Mouse (Mus musculus) adrenal gland, adult 8-10 months (tissue): ENCODE data around the gene Ccdc167. TPM values are rescaled to one million over a fixed set of nuclear protein-coding genes. Genes with fewer than 3 reads are reported as not detected.

Source experiments
- DNase-seq: peaks from one replicate; pipeline ENCODE4 v3.0.0; 2022
- total RNA-seq, 4 experiments: library from RNA; stranded (reverse); gene quantifications; 2 replicates each; pipeline ENCODE4 v1.2.4; 2022

Ccdc167 gene
- total RNA-seq: 10 to 100 TPM; 11.0 to 18.0 (median 14.2) TPM

DNA sequence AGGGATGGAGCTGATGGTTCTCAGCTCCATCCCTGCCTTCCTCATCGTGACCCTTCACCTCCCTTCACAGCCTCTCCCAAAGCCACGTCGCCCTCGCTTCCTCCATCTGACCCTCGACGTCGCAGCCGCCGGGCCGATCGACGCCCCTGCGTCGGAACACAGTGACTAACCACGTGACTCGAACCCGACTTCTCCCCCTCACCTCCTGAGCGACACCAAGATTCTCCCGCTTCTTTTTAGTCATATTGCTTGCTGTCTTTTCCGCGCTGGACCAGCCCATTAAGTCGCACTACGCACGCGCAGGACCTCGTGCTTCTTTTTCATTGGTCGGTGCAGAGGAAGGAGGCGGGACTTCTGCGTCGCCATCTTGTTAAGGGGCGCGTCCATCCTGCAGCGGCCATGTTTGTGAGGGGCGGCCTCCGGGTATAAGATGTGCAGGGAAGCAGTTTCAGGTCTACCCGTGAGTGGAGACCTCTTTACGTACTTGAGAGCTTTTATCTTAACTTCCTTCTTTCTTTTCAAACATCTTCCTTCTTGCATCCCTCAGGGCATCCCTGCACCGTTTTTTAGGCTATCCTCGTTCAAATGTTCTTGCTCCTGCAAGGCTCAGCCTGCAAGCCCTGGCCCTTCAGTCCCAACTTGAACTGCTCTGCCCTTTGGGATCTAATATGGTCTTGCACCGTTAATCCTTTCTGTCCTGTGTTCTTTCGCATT lies at the start of gene Ccdc167:
Gene Ccdc167, minus strand, starts transcription at position 313 of the 714 bp plus-strand sequence.
- peak; percentile 96 for DNase-seq

DNA sequence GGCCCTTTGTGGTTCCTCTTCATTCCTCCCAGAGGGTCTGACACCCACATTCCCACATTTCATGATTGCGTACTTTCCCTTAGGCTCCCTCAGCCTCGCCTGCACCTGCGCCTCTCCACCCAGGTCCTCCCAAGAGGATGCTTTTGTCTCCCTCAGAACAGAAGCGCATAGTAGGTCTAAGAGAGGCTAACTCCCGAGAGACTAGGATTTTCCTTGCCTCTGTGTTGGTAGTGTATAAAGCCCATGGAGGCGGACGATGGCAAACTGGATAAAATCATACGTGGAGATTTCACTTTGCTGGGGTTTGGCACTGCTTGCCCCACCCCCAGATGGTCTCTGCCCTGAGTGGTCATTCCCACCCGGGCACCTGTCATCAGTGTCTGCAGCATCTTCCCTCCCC lies 48.5 kb upstream of the Ccdc167 start:
- DNase-seq: no peak

DNA sequence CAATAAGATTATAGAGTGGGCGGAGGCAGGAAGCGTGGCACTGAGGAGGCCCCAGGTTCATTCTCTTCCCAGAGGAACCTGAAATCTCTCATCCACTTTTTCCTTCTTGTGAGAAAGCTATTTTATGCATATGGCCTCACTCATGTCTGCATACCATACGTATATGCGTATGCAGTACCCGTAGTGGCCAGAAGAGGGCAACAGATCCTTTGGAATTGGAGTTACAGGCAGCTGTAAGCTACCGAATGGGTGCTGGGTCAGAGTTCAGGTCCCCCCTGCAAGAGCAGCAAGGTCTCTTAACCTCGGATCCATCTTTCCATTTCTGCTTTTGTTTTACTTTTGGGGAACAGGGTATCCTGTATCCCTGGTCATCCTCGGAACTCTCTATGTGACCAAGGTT lies 45.7 kb upstream of the Ccdc167 start:
- DNase-seq: no peak

DNA sequence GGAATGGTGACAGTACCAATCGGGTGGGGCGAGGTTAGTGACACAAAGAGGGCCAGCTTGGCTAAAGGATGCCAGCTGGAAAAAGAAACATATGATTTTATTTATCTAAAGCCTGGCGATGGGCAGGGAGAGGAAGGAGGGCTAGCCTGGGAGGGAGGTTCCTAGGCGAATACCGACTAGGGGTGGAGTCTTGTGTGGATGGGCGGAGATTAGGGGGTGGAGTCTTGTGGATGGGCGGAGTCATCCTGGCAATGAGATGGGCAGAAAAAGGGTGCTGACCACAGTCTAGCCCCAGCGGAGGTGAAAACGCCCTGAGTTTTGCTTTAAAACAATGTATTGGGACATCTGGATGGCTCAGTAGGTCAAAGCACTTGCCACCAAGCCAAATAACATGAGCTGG lies 45.1 kb upstream of the Ccdc167 start:
- DNase-seq: no peak

DNA sequence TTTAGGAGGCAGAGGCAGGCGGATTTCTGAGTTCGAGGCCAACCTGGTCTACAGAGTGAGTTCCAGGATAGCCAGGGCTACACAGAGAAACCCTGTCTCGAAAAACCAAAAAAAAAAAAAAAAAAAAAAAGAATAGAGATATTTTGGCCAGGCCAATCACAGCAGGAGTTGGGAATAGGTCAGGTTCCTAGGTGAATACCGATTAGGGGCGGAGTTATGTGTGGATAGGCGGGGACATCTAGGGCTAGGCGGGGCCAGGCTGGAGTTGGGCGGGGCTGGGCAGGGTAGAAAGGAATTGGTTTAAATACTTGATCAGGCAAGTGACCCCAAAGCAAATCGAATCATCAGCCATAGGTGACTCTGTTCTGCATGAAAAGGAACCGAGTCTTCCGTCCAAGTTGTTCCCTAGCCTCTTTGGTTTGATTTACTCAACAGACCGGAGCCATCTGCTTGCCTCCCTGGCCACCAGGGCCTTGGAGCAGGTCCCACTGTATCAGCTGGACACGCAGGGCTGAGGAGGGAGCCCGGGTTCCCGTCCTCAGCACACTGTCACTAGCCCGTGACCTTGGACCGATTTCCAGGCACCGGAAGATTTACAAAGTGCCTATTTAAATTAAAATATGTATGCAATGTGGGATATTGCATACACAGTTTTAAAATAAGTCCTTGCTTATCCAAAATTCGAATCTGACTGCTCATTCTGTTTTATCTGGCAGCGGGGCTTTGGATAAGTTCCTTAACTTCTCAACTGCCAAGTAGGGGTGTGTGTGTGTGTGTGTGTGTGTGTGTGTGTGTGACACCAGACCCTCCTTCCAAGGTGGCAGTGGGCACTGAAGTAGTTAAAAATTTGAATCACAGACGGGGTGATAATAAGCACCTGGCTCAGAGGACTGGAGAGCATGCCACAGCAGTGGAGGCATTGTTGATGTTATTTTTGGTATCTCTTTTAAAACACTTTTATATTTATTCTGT lies 43.8 kb upstream of the Ccdc167 start:
- DNase-seq: no peak

DNA sequence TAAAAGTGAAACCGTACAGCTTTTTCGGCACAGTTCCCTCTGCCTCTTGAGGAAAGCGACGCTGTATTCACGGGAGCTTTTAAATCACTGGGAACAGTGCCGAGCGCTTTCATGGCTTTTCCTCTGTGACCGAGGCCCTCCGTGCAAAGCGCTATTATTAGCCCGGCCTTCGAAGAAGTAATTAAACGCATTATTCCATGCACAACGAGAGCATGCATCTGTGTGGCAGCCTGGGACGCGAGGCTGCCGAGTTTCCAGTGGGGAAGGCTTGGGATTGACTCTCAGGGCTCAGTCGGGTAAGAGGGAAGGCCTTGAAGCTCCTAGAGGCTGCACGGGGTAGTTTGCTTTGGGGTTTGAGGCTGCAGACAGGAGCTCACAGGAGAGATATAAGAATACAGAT lies 43.1 kb upstream of the Ccdc167 start:
- no peak for DNase-seq

DNA sequence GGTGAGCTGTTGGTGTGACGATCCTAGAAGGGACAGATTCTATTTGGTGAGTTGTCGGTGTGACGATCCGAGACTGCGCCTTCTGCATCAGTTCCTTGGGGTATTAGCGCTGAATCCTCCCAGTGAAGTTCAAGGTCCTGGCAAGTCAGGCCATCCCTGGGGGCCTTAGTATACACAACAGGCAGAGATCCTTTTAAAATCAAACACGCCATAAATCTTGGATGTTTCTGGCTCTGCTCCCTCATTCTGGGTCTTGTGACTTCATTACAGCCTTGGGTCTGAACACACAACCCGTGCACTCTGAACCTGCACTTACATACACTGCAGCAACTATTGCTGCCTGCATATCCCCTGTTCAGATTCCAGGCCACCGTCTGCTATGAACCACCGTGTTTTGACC lies 39.5 kb upstream of the Ccdc167 start:
- peak; percentile 49 for DNase-seq

DNA sequence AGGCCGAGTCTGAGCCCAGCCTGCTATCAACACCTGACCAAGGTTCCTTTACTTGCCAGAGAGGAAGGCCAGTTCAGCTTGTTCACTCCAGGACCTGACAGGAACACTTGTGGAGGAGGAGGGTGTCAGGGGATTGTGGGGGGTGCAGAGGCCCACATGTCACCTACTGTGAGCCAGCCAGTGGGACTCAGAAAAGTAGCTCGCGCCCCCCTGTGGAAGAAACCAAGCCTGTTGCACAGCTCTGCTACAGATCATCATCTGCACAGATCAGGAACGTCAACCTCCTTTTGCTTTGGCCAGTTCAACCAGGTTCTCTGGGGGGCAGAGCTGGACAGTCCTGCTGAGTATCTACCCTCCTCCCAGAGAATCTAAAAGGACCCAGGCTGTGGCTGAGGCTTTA lies 37.7 kb upstream of the Ccdc167 start:
- no peak for DNase-seq

DNA sequence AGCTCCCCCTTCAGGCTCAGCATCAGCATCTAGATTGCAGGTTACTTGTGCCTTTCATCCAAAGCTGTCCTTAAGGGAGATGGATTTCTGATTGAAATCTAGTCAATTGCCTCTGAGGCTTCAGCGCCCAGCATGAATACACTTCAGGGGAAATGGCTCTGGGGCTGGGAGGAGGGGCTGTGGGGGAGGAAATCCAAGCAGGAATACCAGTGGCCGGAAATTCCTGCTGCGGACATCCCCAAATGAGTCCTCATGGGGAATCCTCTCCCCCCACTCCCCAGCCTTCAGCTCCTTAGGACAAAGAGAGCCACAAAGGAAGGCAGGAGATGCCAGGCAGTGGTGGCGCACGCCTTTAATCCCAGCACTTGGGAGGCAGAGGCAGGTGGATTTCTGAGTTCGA lies 30.6 kb upstream of the Ccdc167 start:
- no peak for DNase-seq

DNA sequence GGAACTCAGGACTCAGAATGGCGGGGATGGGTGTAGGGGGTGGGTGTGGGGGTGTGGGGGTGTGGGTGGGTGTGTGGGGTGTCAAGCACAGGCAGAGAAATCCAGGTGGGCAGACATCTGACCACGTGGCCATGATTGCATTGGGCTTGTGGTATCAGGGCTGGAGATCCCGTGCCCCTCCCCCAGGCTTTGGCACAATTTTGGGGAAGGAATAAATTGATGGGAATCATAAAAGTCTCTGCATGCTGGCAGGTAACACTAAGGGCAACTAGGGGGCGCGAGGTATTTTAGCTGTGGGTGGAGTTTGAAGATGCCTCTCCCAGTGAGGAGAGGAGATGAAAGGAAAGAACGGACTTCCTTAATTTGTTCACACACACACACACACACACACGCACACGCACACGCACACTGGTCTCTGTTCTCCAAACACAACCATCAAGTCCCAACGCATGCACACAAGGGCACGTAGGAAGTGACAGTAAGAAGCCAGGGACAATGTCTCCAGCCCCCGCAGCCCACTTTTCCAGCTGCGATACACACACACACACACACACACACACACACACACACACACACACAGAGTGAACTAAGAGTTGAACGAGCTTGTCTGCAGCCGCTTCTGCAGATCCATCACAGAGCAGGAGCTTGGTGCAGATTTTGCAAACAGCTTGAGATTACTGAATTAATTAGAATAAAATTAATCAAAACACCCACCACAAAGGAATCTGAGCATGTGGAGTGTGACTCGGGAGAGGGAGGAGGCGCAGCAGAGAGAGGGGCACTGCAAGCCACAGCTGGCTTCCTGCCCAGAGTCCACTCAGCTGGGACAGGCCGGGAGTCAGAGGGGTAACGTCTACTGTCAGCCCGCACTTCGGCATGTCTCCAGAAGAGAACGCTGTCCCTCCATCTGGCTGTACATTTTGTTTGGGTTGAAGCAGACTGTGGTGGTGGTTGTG lies 21.3 kb upstream of the Ccdc167 start:
- DNase-seq: no peak

DNA sequence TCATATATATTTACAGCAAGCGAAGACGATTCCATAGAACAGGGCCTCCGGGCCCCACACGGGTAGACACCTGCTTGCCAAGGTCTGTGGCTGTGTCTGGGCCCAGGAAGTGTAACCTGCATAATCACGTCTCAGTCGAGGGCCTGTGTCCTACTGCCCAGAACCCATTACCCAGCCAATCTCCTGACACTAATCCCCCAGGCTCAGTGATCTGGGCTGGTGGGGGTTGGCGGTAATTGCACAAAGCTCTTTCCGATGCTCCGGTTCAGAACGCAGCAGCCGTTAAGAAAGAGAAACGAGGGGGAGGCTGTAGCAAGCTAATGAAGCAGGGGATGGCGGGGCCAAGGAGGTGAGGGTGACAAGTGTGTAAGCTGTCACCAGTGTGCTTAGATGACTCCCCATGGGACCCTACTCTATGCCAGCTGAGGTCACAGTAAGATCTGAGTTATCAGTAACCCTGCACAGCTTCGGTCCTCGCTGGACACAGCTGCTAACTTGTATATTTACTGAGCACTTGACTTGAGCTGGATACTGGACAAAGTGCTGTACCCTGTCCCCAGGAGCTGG lies 19.7 kb upstream of the Ccdc167 start:
- DNase-seq: no peak

DNA sequence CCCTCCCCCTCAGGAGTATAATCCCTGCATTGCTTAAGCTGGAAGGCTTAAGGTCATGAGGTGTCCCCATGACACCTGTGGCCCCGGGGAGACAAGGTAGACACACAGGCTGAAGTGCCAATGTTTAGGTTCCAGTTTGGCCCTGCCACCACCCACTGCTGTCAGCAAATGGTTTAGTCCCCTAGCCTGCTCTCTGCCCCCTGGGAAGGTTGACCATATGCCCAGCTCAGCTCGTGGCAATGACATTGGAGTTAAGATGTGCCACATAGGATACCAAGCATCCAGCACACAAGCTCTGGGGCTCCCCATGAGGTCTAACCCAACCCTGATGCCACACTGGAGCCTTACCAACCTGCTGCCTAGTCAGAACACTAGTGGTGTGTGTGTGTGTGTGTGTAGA lies 15.7 kb upstream of the Ccdc167 start:
- no peak for DNase-seq

DNA sequence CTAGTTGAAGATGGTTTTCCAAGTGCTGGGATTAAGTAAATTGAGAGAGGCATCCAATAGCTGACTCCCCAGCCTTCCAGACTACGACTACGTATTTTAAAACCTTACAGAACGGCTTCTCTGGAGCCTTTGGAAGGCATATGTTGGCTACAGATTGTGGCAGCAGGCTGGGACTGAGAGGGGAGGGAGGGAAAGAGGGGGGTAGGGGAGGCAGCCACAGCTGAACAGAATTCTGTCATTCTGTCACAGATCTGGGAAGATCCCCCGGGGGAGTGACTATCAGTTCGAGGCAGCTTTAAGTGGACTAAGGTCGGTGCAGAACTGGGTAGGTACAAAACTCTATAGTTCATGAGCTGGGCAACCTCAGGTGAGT lies 15.1 kb upstream of the Ccdc167 start:
- no peak for DNase-seq

DNA sequence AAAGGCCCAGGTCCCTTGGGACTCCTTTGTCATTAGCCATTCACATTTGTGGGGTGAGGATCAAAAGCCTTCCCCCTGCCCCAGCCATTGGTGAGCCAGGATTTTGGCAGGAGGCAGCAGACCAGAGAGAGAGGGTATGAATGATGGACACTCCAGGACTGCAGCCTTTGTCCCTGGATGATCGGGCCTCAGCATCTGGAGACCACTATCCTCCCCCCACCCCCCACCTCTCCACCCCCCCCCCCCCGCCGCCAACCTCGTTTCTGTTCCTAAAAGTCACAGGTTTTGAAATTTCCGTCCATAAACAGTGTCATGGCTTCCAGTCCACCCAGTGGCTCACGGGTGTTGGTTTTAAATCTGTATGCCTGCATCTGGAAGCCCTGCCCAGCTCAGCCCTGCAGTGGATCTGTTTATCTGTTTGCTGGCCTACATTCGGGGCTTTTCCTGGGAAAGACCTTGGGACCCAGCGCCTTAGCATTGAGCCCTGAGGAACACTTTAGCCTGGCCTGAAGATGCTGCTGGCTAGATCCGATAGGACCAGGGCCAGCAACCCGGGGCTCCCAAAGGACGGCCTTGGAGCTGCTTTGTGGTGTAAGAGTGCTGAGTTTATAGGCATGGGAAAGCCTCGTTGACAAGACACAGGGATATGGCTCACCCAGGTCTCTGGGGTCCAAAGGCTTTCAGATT lies 14.6 kb upstream of the Ccdc167 start:
- peak; percentile 48 for DNase-seq

DNA sequence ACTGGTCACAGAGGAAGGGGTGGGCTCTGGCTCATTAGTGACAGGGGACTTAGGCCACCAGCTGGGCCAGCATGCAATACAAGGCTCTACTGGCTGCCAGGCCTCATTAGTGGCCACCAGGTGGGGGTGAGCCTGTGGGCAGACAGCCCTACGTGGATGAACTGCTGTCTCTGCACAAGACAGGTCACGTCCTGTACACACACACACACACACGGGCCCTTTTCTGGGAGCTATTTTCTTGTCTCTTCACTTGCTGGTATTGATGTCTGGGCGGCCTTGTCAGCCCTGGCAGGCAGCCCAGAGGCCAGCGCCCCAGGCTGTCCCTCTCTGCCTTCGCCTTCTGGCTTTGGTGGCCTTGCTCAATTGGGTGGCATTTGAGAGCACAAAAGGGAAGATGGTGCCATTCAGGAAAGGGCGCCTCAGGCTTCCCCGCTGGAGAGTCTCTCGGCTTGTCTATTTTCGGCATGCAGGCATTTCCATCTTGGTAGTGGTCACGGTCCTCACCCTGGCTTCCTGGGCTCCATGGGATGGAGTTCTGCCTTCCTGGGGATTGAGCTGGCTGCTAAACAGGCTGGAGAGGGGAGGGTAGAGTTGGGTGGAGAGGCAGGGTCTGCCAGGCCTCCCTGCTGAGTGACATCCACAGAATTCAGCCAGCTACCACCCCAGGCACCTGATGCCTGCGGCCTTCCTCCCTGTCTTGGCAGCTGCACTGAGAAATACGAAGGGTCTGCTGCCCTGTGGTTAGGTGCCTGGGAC lies 13.8 kb upstream of the Ccdc167 start:
- DNase-seq: peak; percentile 79

DNA sequence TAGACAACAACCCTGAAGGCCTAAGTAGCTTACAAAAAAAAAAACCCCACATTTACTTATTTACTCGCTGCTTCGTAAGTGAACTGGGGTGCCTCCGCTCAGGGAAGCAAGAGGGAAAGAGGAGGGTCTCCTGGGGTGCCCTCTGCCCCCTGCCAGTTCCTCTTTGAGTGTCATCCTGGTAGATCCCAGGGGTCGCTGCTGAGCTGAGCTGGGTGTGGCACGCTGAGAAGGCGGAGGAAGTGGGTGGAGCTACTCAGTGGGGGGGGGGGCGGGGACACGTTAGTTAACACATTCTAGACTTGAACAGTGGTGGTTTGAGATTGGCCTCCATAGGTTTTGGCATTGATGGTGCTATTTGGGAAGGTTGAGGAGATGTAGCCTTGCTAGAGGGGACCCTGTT lies 11.2 kb upstream of the Ccdc167 start:
- DNase-seq: no peak

DNA sequence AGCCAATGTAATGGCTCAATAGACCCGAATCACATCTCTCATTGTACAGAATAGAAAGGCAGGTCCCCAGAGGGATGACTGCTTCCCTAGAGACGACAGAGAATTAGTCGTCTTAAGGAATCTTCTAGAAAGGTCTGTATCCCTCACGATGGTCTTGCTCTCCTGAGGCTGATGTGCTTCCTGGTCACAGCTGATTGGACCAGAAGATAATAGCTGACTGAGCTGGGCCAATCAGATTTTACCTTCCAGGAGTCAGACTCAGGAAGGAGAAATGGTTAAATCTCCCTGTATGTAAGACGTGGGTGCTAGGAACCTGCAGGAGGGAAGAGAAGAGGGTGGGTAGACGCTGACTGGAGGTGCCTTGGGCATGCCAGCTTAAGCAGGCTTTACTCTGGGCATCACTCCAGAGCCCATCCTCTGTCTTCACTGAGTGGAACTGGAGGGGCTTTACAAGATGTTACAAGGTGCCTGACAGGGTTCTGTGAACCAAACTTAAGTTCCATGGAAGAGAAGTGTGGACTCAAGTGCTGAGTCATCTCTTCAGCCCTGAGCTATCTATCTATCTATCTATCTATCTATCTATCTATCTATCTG lies 8.3 kb upstream of the Ccdc167 start:
- DNase-seq: no peak

DNA sequence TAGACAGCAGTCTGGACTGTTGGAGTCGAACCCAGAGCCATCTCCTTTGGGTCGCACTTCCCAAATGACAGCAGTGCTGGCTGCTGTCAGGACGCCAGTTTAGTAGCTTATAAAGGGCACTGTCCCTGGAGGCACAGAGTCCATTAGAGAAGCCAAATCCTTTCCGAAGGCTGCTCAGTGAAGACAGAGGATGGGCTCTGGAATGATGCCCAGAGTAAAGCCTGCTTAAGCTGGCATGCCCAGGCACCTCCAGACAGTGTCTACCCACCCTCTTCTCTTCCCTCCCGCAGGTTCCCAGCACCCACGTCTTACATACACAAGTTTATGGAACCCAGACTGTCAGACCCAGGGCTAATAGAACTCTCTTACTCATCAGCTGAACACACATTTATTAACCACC lies 7.8 kb upstream of the Ccdc167 start:
- no peak for DNase-seq

DNA sequence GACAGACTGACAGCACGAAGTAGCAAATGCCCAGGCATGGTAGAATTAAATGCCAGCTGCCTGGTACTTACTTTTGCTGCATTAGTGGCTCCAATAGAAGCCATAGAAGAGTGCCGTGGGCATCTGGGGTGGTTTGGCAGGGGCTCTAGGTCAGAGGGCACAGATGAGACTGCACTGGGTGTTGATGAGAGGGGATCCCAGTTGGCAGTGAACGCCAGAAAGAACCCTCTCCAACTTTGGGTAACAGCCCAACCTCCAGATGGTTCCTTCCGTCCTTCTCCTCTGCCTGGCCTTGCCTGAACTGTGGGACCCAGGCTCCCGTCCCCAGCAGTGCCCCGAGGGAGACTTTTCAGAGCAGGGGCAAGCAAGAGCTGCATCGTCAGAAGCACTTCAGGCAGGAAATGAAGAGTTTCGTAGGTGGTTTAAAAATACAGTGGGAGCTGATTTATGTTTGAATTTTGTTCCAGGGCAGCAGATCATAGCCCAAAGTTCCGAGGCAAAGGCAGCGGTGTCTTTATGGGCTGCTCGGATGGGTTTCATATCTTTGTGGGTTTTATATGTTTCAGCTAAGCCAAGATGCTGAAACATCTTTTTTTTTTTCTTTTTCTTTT lies 4.0 kb upstream of the Ccdc167 start:
- DNase-seq: no peak
